Mouse (Mus musculus) right cerebral cortex, postnatal 25 days (tissue): ENCODE results near the gene Tmem184c.

Experiments
- DNase-seq: peaks from one replicate; pipeline ENCODE4 v3.0.0; 2022

The Tmem184c gene

DNA sequence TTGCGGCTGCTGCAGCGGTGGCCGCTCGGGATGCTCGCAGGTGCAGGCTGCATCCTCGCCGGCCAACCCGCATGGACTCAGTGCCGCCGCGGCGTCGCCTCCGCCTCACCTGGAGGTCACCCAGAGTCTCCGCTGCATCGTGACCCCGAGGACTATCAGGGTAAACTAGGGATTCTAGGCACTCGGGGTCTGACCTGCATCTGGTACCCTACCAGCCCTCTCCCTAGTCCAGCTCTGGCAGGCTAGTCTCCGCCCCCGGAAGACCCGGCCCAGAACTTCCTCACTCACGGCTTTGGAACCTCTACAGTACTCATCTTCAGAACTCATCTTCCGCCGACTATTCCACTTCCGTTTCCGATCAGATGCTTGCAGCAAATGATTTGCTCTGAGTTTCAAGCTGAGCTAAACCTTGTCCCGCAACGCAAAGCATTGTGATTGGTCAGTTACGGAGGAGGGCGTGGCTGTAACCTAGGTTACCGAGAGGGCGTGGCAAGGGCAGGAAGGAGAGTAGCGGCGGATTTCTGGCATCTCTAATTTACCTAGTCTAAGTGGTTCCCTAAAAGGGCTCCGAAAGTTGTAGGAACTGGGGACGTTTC is at the start of gene Tmem184c:
Gene Tmem184c (minus strand): TSS at position 325 of the 596 bp plus-strand sequence.
- peak; percentile 98 for DNase-seq

DNA sequence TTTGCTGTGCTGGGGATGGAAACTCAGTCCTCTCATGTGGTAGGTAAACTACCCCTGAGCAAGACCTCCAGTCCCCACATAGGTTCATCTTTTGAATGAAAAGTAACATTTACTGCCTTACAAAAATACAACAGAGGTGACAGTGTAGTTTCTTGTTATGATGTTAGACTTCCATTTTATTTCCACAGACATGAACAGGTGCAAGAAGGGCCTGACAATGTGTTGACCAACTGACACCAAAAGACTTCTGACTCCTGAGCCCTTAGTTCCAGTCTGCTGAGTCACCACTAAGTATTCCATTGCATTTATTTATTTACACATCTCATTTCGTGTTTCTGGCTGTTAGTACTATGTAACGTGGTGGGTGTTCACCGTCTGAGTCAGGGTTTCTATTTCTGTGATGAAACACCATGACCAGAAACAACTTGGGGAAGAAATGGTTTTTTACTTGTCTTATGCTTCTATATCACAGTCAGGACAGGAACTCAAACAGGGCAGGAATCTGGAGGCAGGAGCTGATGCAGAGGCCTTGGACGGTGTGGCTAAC is 49.1 kb upstream of the Tmem184c start:
- no peak for DNase-seq

DNA sequence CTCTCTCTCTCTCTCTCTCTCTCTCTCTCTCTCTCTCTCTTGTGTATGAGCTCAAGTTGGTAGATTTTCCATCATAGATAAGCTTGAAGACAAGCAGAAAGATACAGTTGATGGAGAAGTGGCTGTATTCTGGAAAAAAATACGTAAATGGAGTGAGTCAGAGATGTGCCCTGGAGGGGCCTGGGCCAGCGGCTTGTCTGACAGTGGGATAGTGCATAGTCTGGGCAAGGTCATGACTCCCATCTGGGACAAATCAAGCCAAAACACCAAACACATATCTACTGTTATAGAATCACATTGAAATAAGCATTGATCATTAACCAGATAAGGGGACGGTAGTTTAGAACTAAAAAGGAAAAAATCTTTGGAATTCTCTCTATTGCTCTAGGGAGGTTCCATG is 47.9 kb upstream of the Tmem184c start:
- DNase-seq: no peak

- DNase-seq: no peak
Measured at GRCm38 (mm10) chr8:77650646-77651190, 40.2 kb upstream of the Tmem184c start.

DNA sequence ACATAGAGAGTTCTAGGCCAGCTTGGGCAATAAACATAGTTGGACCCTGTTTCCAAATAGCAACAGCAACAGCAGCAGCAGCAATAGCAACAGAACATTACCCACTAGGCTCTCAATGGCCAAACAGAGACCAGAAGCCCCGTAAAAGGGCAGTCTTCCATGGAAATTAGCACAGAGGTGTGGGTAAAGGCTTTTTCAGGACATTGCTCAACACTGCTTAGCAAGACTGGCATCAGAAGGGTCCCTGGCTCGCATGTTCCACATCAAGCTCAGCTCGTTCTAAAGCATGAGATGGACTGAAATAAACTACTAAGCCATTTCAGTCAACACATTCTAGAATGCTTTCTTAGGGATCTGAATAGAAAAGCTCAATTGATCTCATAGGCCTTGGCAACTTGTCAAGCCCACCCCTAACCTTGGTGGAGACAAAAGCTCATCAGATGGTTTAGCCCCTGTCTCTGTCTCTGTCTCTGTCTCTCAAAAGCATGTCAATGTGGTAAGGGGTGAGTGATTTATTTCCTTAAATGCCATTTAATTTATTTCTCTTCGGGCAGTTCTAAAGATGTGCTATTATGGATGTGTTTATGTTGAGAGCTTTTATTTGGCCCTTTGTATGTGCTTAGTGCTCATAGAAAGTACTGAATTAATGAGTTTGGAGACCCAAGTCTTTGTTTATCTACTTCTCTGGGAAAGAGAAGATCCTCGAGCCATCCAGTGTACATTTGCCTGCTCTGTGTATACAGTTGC is 29.8 kb upstream of the Tmem184c start:
- DNase-seq: no peak

GRCm38 (mm10) chr8:77637593-77637992 is 27.1 kb upstream of the Tmem184c start:
- no peak for DNase-seq

DNA sequence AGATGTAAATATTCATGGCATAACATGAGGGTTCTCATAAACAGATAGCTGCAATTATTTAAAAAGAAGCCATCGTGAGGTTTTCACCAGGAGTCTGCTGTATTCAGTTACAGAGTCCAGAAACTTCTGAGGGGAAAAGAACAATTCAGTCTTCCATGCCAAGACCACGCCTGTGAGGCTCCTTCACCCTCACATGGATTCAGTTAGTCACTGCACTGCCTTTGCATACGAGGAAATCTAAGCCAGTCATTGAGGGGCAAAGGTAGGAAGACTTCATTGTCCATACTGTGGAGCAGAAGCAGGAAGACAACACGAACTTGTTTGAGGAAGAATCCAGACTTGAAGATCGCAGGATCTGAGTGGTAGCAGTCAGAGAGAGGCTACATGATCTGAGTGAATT is 23.5 kb upstream of the Tmem184c start:
- no peak for DNase-seq

- no peak for DNase-seq
Measured at GRCm38 (mm10) chr8:77633211-77633610, 22.7 kb upstream of the Tmem184c start.

GRCm38 (mm10) chr8:77630691-77631090 is 20.2 kb upstream of the Tmem184c start:
- no peak for DNase-seq

- peak; percentile 79 for DNase-seq
Measured at GRCm38 (mm10) chr8:77629858-77630537, 19.5 kb upstream of the Tmem184c start.

GRCm38 (mm10) chr8:77623677-77624209 is 13.2 kb upstream of the Tmem184c start:
- no peak for DNase-seq

- DNase-seq: no peak
Measured at GRCm38 (mm10) chr8:77617916-77618315, 7.4 kb upstream of the Tmem184c start.

GRCm38 (mm10) chr8:77609621-77610020 is 877 bp downstream of the Tmem184c start:
- DNase-seq: no peak

DNA sequence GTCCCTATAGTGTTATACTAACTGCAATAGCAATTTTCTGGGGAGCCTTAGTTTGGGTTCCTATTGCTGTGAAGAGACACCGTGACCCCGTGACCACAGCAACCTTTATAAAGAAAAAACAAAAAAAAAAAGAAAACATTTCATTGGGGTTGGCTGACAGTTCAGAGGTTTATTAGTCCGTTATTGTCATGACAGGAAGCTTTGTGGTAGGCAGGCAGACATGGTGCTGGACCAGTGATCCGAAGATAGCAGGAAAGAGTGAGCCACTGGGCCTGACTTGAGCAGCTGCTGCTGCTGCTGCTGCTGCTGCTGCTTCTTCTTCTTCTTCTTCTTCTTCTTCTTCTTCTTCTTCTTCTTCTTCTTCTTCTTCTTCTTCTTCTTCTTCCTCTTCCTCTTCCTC is 26.3 kb downstream of the Tmem184c start:
- DNase-seq: no peak

GRCm38 (mm10) chr8:77577674-77578073 is 32.8 kb downstream of the Tmem184c start:
- DNase-seq: no peak

GRCm38 (mm10) chr8:77574229-77574628 is 36.3 kb downstream of the Tmem184c start:
- no peak for DNase-seq

DNA sequence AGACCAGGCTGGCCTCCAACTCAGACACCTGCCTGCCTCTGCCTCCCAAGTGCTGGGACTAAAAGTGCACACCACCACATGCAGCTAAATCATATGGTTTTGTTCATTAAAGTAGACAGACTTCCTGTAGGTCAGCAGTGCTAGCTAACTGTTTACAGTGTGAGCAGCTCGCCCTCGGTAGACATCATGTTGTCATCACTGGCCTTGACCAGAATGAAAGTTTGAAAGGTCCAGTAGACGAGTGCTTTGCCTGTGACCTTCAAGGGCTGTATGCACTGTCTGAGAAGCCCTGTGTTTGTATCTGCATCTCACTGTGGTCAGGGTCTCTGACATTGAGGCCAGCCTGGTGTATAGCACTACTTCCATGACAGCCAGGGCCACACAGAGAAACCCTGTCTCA is 49.1 kb downstream of the Tmem184c start:
- DNase-seq: no peak

- DNase-seq: no peak
Measured at GRCm38 (mm10) chr8:77552491-77552890, 58.0 kb downstream of the Tmem184c start.

GRCm38 (mm10) chr8:77549881-77550580 is 60.5 kb downstream of the Tmem184c start:
- no peak for DNase-seq

- DNase-seq: peak; percentile 94
Measured at GRCm38 (mm10) chr8:77549121-77549706, 61.3 kb downstream of the Tmem184c start, which contains the start of gene Prmt9. TSS of gene Prmt9 (plus strand) at chr8:77549397.
